Mouse (Mus musculus): ENCODE results near the gene Slit1.

Slit1 gene

DNA sequence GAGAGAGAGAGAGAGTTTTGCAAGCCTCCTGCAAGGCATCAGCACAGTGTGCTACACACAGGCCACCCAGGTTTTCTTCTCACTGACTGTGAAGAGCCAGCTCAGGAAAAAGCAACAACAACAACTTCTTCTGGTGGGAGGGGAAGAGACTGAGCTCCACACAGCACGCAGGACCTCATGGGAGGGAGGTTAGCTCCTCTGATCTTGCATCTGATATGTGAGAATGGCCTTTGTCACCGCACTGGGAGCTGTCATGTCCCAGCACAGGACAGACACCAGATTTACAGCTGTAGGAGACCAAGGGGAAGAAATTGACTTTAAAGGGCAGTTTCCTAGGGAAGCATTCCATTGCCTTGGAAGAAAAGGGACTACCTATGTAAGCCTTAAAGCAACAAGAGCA lies 20.1 kb downstream of the Slit1 start:
- no peak for DNase-seq

DNA sequence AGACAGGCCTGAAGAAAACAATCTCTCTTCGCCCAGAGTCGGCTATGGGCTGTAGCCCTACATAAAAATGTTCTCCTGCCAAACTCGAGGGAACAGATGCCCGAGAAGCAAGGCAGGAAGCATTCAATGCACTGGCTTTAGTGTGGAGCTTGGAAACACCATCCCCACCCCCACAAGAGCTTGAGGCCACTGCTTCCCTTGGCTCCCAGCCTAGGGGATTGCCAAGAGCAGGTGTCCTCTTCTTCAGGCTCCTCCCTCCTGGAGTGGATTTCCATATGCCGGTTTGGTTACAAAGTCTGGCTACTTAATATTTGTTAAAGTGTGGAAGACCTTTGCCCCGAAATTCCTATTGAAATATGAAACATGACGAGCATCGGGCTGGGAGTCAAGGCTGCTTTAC lies 24.0 kb downstream of the Slit1 start:
- no peak for DNase-seq

DNA sequence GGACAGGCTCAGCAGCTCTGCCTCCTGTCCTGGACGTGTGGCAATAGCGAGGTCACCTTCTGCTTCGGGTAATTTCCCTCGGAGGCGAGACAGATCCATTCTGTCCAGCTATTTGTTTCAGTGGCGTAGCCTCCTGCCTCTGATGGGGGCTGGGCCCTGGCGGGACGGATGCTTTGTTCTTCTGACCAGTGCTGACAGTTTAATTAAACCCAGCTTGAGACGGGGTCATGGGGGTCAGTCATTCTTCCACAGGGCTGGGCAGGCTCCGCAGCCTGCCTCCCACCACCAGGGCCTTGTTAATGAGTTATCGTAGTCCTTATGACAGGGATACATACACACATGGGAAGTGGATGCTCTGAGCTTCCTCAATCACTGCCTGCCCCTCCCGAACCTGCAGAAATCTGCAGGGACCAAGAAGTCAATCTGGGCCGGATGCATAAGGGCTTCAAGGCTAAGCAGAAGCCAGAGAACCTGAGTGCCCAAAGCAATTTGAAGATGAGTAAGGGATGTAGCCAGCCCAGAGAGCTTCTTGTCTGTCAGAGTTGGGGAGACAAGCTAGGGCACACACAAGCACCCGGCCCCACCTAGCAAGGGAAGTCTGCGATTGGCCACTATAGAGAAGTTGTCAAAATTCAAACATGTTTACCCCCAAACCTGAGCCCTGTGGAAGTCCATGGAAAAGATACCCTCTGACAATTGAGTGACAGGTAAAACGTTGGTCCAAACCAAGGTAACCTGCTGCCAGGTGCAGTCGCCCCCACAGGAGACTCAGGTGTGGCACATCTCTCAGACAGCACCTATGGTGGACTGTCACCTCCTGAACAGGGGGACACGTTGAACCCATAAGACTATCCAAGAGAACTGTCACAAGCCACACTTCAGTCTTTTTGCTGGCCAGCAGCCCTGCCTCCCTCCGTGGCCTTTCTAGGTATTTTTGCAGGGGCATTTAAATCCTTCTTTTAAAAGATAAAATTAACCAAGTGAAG lies 26.9 kb downstream of the Slit1 start:
- DNase-seq = no peak

DNA sequence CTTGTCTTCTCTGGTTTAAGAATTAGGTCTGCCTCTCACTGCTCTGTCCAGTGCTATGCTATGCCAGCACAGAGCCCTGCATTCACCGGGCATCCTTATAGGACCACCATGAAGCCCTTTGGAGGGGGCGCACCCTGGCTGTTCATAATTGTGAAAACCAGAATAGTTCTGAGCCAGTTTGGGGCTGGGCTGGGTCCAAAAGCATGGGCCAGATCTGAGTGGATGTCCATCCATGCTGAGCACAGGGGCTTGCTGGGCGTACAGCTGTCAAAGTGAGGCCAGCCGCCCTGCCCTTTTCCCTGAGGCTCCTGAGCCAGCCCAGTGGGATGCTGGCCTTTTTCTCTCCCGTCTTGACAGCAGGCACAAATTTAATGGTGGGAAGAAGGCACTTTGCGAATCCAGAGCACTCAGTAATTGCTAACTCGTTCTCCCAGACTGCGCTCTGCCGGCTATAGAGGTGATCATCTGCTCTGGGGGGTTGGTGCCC lies 29.0 kb downstream of the Slit1 start:
- no peak for DNase-seq

DNA sequence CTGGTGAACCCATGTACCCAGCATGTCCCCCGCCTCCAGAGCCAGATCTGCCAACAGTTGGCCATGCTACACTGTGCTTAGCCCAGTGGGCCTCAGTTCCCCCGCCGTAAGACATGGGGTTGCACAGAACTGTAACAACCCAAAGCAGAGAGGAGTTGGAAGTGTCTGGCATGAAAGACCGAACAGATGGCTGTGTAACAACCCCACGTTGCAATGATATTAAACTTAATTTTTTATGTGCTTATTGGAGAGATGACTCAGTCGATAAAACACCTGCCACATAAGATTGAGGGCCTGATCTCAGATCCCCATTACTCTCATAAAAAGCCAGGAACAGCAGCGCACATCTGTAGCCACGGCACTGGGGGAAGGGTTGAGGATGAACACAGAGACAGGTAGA lies 30.6 kb downstream of the Slit1 start:
- no peak for DNase-seq

DNA sequence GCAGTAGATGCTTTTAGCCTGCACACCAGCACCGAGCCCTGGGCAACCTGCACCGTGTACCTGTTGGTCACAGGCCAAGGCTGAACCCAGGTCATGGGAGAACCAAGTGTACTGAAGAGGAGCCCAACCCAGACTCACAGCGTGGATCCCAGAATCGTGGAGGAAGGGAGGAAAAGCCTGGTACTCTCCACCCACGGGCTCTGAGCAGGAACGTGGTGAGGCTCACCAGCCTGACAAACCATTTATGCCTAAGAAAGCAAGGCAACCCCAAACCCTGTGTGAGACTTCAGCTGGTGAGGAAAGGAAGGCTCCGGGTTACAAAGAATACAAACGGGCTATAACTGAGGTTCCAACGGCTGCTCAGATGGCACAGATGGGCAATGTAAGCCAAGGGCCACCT lies 31.8 kb downstream of the Slit1 start:
- no peak for DNase-seq

DNA sequence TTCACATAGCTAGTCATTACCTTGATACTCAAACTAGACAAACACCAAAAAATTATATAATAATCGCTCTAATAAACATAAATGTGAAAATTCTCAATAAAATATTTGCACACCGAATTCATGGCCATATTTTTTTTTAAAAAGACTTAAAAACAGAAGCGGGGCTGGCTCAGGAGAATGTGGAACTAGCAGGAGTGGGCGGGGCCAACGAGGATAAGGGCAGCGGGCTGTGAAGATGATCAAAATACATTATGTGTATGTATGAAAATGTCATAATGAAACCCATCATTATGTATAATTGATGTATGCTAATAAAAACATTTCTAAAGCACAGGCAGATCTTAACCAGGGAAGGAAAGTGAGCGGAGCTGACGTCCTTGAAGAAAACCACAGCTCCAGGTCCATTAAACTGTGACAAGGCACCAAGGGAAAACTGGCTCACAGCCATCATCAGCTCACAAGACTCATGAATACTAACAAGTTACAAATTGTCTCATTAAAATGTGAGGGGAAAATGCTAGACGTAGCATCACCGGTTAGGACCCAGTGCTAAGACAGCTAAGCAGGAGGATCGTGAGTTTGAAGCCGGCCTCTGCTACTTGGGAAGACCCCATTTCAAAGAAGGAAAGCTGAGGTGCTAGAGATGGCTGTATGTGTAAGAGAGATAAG lies 33.8 kb downstream of the Slit1 start:
- no peak for DNase-seq

DNA sequence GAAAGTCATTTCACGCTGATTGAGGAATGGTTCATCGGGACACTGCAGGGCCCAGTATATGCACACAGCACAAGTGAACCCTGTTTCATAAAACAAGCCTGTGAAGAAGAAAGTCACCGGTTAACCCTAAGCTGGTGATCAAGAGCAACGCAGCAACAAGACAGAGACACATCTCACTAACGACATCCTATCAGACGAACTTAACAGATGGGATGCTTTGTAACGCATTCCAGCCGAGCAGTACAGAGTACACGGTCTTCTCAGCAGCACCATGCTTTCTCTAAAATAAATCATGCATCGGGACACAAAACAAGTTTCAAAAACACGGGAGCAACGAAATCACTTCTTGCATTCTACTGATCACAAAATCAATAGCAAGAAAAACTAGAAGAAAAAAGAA lies 35.6 kb downstream of the Slit1 start:
- no peak for DNase-seq

DNA sequence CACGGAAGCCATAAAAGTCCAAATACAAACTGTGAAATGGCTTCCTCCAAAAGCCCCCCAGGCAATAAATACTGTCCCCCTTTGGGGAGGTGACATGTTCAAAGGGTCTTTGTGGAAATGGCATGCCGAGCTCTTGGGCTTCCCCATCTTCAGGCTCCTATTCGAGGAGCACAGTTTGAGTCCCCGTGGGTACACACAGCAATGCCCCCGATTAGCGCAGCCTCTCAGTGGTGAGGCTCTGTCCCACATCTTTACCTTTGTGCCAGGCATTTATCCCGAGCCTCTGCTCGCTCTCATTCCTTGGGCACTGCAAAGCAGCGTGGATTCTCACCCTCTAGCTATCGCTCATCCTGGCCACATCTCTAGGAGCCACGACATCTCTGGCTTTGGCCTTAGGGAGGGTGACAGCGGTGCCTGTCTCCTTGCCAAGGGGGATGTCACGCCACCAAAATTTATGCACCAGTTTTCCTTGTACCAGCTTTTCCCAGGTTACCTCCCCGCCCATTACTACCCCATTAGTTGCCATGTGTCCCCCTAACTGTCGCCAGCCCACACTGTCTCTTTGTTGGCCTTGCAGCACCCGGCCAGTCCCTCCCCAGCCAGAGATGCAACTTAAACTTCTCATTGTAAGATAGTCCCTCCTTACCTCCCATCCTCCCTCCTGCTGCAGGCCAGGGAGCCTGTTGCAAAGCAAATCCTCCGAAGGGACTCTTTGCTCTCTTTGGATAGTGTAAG lies 37.2 kb downstream of the Slit1 start:
- DNase-seq = no peak

DNA sequence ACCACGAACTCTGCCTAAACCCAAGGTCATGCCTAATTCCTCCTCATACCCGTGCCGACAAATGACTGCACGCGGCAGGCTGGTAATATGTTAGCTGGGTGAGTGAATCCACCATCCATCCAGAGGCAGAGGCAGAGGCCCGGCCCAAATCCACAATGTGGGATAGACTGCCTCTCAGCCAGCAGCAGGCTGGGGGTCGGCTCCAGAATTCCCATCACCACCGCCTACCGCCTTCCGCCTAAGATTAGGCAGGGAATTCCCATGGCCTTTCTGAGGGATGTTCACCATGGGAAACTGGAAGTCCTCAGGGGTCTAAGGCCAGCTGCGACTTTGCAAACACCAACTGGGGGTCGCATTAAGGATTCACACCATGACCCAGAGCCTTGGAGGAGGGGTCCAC lies 38.0 kb downstream of the Slit1 start:
- no peak for DNase-seq

DNA sequence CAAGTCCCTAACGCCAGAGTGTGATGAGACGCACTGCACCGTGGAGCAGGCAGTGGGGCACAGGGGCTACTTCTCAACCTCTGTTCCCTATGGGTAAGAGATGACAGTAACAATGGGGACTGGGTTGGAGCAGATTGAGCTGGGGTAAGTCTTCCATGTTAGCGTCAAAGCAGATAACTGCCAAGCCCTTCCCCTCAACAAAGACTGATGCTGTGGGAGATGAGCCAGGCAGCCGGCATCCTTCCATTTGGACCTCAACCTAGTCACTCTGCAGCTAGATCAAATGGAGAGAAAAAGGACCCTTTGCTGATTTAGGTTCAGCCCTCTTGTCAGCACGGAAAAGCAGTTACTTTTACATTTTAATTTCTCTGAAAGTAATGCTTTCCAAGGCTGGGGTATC lies 40.8 kb downstream of the Slit1 start:
- DNase-seq = no peak

DNA sequence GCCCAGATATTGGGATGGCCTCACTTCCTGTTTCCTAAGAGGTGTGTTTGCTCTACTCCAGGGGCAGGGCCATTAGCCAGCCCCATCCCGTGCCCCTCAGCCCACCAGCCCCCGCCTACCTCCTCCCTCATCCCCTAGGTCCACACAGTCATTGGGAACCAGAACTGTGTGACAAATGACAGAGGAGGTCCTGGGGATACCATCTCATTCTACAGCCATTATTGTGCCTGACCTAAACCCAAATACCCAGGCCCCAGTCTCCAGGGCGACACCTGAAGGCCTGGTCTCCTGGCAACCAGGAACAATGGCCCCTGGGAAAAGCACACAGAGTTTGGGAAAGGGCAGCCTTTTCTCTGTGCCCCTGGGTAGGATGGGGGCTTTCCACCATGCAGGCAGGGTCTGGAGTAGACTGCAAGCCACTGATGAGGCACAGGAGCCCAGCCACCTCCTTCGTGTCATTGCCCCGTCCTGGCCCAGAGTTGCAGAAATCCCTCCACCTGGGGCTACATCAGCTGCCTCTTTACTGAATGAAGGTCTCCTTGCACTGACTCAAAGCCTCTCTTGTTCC lies 44.5 kb downstream of the Slit1 start:
- DNase-seq = no peak

DNA sequence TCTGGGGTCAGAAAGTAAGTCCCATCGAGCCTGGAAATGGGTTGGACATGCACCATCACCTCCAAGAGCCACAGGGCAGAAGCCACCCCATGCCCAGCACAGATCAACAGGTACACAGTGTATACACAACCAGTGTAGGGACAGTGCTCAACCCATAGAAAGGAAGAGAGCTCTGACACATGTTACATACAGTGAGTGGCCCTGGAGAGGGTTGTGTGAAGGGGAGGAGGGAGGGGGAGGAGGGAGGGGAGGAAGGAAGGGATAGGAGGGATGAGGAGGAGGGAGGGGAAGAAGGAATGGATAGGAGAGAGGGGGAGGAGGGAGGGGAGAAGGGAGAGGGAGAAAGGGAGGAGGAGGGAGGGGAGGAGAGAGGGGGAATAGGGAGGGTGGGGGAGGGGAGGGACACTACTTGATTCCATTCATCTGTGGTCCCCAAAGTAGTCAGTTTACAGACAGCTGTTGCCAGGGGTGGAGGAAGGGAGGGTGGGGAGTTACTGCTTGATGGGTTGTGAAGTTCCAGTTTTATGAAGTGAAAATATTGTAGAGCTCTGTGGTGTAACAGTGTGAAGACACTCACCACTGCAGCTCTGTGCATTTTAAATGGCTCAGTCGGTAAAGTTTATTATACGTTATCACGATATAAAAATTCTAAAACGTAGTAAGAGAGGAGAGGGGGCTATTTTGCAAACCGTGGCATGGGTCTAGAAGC lies 45.5 kb downstream of the Slit1 start:
- DNase-seq = no peak

DNA sequence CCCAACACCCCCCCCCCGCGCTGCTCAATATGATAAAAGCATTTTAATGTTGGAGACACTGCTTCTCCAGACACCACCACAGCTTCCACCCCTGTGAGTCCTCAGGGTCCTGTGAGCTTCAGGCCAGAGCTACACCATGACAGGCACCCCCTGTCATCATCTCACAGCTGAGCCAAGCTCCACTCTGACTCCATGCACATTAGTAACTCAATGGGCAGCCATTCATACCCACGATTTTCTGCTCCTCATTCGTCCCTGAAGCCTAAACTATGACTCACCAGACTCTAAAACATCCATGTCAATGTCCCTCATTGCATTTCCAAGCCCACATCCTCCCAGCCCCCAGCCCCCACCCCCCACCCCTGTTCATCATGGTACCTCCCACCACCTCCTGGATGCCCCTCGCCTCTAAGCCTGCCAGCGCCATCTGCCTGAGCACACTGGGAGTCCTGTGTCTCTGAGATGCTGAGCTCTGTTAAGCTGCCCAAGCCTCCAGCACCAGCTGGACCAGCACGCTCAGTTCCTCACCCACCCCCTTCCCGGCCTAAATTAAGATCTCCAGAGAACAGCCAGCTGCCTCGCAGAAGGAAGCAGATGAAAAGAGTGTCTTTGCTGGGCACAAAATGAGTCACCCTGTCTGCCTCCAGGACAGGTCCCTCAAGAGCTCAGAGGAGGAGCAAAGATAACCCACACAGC lies 46.2 kb downstream of the Slit1 start:
- DNase-seq = no peak

DNA sequence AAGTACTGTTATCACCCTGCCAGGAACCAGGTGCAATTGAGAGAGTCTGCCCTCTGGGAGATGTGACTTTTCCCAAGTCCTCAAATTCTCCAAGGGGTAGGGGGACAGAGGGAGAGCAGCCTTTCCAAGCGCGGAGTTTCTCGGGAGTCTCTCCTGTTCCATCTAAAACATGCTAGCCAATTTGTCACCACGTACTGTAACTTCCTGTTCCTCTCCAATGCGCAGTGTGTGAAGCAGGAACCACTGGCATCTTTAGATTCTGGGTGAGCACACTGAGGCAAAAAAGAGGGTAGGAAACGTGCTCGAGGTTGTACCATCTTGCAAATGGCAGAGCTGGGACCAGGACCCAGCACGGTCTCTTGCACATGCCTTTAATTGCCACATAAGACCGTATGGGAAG lies 47.0 kb downstream of the Slit1 start:
- DNase-seq = no peak

DNA sequence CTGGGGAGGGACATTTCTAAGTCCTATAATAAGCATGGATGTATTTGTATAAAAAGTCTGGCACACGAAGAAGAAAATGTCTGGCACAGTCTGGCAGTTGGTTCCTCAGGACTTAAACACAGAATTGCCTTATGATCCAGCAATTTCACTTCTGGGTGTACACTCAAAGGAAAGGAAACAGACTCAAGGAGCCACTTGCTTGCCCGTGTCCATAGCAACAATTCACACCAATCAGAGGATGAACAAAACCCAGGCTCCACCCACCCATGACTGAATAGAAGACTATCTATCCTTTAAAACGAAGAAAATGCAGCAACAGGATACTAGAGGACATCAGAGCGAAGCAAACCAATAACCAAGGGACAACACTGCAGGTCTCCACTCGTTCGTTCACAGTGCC lies 48.4 kb downstream of the Slit1 start:
- DNase-seq = no peak

DNA sequence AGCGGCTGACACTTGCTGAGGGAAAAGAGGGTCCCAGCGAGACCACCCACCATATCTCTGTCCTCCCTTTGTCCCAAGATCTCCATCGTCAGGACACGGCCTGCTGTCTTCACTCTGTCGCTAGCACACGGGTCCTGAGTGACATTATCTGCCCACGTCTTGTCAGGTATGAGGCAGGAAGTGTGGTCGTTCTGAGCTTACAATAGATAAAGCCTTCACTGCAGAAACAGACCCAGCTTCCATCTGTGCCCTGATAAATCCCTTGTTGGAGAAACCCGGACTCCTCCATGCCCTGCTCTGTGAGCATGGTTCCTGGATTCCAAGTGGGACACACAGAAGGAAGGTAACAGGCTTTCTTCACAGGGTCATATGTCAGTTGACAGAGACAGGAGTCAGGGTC lies 48.9 kb downstream of the Slit1 start:
- no peak for DNase-seq

DNA sequence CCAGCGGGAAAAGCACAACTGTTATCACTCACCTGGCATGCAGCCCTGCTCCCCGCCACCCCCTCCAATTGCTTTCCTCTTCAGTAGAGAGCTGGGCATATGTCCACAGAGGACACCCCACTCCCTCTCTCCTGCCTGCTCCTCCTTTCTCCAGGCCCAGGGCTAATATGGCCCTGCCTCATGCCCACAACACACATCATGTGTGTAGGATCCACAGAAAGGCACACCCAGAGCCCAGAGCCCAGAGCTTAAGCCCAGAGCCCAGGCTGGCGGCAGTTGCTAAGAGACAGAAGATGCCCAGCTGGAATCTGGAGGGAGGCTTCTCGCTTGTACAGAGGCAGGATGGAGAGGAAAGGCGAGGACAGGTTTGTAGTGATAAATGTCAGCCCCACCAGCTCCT lies 49.7 kb downstream of the Slit1 start:
- DNase-seq = no peak

DNA sequence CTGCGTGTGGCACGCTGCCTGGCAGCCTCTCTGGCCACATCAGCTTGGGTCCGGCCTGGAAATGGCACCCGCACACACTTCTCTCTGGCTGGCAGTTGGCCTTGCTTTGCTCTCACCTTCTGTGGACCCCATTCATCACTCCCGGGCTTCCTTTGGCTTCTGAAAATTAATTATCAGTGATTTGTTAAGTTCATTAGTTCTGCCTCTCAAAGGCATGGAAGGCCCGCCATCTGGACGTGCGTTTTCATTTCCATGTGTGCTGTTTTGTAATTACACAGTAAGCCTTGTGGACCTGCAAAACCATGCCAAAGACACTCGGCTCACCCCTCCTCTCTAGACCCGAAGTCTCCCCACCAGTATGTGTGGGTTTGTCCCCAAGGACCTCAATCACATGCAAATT lies 53.4 kb downstream of the Slit1 start:
- DNase-seq = no peak

DNA sequence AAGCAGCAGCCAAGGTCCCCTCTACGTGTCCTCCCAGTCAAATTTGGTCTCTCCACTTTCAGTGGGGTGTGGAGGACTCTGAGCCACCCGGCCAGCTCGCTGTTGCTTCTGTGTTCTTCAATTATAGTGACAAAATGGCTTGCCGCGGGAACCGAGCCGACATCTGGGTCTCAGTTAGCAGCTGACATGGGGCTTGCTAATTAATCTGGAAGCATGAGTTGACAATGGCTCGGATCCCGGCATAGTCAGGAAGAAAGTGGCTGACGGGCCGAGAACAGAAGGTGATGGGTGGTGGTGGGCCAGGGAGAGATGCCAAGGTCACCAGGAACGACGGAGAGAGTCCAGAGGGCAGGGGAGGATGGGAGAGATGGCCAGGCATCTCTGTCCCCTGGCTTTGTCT lies 55.2 kb downstream of the Slit1 start:
- no peak for DNase-seq

DNA sequence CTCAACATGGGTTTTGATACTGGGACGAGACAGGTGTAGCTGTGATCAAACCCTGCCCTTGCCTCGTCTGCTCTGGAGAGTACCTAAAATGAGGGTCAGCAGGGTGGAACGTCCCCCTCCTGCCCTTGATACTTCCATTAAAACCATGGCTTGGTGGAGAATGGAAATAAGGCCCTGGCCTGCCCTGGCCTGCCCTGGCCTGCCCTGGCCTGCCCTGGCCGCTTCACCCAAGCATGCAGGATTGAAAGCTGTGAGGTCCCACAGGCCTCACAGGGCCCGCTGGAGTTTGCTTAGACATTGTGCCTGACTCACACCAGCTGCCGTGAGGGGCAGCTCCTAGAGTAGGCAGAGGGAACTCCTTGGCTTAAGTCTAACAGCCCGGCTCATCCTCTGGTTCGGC lies 55.6 kb downstream of the Slit1 start:
- no peak for DNase-seq

DNA sequence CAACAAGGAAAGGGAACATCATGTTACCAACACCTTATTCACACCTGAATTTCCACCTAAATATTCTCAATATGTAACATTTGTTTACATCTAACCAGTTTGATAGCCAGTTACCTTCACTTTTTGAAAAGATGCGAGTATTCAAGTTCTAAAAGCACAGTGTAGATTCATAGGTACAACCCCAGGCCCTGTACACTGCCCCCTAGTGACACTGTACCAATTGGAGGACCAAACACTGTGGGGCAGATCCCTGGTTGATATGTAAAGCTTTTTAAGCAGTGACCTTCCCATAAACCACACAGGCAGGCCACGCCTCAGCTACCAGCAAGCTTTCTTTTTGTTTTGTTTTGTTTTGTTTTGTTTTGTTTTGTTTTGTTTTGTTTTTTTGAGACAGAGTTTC lies 57.3 kb downstream of the Slit1 start:
- no peak for DNase-seq
